Mouse (Mus musculus): ENCODE measurements around the gene Otud3.
"Not testable (repeated sequence)": the region's sequence is repeated elsewhere in the genome, so short reads cannot be mapped to it uniquely, and the experiment has no call there.

The Otud3 gene

DNA sequence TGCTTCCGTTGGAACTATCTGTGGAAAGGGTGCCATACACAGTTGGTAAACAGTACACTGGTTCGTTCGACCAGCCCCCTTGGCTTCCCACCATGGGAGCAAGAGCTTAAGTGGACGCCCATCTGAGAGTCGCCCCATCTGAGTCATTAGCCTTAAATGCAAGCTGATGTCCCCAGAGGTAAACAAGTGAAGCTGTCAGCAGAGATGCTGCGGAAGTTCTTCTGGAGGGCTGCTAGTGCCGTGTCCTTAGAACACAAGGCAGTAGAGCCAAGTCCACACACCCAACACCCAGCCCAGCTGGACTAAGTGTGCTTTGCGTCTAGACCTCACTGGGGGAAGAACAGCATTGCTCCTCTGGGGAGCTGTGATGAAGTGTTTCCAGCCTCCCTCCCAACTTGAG, 24.1 kb downstream of the Otud3 start:
- no peak for DNase-seq

DNA sequence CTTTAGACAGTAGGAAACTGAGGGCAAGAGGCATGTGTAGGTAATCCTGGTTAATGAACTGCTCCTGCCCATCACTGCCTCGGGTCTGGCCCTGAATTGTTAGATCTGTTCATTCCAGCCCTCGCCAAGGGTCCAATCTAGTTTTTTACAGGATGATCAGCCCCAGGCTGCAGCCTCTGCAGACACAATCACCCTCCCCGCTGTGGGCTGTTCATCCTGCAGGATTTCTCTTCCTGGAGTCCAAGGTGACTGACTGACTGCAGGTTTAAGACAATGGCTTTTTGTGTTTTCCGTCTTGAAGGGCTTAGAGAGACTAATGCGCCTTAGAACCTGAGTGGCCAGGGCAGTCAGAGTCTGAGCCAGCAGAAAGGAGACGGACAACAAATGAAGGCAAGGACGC, 24.6 kb downstream of the Otud3 start:
- DNase-seq, result no peak

DNA sequence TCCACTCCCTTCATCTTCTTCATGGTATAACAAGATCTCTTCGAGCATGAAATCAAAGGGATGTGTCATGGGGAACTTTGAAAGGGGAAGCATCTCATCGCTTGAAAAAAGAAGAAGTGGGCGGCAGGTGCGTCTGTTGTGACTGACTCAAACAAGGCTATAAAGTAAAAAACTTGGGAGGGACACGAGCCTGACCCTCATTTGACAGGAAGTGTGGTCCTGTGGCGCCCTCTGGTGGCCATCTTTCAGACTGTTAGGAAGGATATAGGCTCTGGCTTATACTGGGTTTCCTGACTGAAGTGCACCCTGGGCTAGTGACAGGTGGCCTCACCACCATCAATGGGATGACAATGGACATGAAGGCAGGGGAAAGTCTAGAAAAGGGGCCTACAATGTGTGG, 29.5 kb downstream of the Otud3 start:
- DNase-seq, result peak; percentile 92 to 97

DNA sequence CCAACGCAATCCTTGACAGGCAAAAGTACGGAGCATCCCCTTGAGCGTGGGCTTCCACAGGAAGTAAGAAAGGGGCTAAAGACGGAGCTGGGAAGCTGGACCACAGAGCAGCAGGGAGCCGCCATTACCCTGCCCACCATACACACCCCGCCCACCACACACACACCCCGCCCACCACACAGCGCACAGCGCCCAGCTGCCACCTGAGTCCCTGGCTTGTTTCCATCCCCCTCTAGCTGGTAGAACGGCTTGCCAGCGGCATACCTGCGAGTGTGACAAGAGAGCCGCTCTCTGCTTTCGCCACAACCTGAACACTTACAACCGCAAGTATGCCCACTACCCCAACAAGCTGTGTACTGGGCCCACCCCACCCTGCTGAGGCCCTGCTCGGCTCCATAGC, 31.6 kb downstream of the Otud3 start:
- DNase-seq, result peak in 1 of 2 experiments; percentile 33

DNA sequence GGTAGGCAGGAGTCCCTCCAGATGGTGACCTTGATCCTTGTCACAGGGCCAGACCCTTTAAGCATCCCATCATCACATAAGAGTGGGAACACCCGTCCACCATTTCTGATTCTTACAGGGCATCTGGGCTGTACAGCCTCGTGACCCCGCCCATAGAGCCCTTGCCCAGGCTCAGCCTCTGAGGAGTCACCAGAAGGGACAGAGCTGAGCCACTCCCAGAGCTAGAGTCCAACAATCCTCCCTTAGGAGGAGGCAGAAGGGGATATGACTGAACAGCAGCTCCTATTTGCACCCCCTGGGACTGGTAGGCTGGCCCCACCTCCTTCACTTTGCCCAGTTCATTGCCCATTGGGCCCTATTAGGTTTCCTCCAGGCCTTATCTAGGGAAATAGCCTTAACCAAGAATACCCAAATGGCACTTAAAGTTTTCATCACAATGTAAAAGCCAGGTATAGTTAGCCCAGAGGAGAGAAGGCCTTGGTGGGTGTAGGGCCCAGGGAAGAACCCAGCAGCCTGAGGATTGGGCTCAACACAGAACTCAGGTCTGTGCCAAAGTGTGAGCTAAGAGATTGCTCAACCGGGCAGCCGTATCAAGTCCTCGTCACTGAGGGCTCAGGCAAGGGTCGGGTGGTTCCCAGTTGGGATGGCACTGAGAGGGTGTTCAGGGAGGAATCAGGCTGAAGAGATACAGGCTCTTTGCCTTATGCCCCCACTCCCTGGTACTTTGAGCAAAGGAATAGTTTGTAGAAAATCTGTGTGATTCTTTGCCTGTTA, 32.7 kb downstream of the Otud3 start:
- DNase-seq, result no peak

DNA sequence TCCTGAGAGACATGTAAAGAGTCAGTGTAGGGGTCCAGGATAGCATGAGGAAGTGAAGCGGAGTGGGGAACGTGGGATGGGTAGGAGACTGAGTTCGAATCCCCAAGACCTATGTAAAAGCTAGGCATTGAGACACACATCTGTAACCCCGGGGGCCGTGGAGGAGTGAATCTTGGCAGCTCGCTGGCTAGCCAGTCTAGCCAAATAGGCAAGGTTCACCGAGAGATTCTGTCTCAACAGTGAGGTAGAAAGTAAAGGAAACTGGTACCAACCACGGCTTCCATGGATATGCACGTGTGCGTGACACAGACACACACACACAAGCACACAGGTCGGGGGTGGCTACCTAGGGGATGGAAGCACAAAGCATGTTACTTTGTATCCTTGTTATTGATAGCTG, 33.9 kb downstream of the Otud3 start:
- DNase-seq, result no peak

DNA sequence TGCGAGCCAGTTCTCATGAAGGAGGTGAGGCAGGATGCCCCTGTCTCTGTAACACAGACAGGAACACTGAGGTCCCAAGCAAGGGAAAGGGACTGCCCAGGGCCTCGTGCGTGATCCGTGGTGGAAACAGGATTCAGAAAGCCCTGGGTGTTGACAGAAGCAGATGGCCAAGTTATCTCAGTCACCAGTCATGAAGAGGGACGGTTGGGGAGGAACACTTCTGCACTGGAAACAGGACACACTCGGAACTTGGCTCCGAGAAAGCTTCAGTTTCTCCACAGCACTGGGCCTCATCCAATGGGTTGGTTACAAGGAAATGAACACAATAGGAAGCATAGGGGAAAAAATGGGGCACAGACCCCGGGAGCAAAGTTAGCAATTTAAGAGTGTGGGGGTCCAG, 35.0 kb downstream of the Otud3 start:
- no peak for DNase-seq

DNA sequence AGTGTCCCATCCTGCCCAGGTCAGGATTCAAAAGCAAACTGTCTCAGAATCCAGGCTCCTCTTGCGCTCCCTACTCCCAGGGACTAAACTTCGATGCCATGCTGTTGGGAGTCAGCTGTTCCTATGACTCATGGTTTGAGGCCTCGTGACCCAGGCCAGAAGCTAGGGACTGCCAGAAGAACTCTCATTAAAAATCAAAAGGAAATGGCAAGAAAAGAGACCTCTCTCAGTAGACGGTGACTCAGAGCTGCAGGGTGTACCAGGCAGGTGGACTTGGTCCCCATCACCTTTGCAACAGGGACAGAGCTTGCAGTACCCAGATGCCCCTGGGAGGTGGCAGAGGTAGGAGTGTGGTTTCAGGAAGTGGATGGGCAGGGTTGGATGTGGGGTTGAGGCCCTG, 36.0 kb downstream of the Otud3 start, which contains the start of gene Pla2g2e:
Pla2g2e (plus strand) TSS at position 212 of the 400 bp plus-strand sequence.
- no peak for DNase-seq

DNA sequence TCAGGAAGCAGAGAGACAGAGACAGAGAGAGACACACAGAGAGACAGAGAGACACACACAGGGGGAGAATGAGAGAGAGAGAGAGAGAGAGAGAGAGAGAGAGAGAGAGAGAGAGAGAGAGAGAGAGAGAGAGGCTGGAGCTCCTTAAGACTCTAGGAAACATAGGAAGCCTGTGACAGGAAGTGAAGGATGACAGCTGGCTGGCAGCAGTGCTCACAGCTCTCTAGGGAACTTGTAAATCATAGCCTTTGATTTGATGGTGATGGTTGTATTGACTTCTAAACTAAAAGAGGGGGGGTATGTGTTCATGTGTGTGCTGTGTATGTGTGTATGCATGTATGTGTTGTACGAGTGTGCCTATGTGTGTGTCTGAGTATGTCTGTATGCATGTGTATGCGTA, 37.8 kb downstream of the Otud3 start:
- no peak for DNase-seq

DNA sequence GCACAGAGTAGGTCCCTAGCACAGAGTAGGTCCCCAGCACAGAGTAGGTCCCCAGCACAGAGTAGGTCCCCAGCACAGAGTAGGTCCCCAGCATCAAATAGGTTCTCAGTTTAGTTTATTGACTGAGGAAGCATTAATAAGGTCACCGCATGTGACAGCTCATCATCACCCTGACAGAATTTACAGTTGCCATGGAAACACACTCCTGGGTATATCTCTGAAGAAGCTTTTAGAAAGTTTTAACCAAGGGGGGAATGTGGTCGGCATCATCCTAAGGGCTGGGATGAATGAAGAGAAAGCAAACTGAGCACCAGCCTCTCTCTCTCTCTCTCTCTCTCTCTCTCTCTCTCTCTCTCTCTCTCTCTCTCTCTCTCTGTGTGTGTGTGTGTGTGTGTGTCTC, 38.5 kb downstream of the Otud3 start:
- DNase-seq, result not testable (repeated sequence)

DNA sequence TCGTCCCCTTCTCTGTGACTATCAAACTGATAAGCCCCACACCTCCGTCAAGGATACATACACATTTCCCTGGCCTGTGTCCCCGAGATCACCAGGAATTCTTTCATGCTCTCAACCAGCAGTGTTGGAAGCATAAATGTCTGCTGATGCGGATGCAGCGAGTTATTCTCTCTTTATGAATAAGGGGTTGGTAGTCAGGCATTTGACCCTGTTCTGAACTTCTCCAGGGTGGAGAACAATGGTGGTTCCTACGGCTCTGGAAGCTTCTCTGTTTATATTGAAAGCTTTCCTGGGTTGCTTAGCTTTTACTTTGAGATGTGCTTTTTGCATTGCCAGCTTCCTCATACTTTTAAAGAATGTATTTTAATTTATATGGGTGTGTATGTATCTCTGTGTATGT, 39.9 kb downstream of the Otud3 start, which contains the start of gene Gm13030:
Gm13030 (minus strand) TSS at position 101 of the 400 bp plus-strand sequence.
- no peak for DNase-seq

DNA sequence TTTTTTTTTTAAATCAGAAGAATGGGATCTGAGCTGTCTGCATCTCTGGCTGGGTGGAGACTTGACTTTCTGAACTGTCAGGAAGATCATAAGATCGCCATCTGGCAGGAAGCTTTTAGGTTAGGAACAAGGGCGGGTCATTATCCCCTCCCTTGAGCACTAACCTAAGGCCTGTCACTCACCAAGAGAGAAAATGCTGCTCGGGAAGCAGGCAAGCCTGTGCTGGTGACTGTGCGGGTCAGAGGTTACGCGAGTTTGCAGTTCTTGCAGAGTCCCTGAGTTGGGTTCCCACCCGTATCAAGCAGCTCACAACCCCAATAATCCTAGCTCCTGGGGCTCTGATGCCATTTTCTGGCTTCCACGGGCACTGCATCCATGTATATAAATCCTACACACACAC, 45.1 kb downstream of the Otud3 start:
- DNase-seq, result no peak

DNA sequence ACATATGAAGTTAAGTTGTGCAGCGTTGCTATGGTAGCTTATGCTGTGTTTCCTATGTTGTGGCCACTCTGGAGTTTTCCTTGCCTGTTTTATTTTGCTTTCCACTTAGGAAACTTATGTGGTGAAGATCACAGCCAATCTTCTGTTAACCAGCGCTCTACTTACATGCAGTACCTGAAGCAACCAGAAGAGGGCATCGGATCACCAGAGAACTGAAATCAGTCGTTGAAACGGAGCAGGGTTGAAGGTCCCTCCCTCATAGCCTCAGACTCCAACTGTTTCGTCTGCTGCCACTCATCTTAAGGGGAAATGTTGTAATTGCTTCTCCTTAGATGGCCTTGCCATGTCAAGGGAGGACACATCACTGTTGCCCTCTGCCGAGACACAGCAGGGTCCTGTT, 47.3 kb downstream of the Otud3 start:
- DNase-seq, result peak; percentile 89 to 93

DNA sequence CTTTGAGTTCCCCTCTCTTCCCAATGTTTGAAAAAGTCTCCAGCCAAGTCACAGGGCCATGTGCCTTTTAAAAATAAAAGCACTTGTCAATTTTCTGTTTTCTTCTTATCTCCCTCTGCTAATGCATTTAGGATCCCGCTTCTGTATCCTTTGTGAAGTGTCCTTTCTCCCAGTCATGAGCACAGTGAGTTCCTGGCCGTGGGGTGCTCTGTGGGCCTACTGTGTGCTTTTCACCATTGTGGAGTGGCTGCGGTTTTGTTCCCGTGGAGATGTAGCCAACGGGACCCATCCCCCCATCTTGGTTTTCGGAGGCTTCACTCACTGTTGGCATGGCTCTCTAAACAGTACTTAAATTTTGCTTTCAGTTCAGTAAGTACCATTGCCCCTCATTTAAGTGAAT, 47.8 kb downstream of the Otud3 start:
- no peak for DNase-seq

DNA sequence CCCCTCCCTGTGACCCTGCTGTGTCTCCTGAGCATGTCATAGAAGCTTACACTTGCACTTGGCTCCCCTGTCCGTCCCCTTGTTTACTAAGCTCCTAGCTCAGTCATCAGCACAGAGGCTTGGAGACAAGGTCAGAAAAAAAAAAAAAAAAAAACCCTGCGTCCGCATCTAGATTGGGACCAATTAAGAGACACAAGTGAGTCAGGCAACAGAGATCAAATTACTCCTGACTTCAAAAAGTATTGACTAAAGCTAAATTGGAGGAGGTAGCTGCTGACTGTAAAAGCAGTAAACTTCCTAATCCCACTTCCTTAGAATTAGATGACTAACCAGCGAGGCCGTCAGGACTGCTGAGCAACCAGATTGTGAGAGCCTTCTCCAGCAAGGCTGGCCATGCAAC, 48.7 kb downstream of the Otud3 start:
- no peak for DNase-seq

DNA sequence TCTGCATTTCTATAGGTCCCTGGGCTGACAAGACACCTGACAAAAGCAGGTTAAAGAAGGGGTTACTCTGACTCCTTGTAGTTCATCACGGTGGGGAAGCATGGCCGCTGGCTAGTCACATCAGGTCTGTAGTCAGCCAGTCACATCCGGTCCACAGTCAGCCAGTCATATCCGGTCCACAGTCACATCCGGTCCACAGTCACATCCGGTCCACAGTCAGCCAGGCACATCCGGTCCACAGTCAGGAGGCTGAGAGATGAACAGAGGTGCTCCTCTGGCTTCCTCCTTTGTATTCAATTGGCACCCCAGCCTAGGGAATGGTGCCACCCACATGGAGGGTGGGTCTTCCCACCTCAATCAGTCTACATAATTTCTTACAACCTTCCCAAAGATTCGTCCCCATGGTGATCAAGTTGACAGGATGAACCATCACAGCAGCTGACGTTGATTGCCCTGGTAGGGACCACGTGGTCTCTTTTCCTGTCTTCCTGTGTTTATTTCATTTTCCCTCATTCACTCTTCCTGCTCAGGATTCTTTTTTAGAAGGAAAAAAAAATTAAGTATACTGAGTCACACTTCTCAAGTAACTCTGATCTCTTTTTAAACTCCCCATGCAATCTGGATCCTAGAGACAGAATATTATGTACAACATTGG, 50.3 kb downstream of the Otud3 start, which contains the start of gene Pla2g5:
Pla2g5 (minus strand) TSS at position 139 of the 655 bp plus-strand sequence.
- DNase-seq, result no peak

DNA sequence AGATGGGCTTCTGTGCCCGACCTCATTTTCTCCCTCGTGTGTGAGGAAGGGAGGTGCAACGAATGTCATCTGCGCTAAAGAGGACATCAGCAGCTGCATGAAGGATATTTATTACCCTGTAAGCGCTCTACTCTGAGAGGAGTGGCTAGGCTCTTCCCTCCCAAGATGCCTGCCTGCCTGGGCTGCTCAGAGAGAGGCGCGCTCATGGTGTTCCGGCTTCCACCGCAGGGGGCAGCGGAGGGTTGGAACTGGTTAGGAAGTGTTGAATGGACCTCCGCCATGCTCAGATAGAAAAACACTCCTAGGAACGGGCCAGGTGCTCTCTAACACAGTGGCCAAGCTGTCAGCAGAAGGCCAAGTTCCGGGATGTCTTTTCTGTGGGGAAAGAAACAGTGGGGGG, 54.0 kb downstream of the Otud3 start:
- peak; percentile 92 to 97 for DNase-seq

DNA sequence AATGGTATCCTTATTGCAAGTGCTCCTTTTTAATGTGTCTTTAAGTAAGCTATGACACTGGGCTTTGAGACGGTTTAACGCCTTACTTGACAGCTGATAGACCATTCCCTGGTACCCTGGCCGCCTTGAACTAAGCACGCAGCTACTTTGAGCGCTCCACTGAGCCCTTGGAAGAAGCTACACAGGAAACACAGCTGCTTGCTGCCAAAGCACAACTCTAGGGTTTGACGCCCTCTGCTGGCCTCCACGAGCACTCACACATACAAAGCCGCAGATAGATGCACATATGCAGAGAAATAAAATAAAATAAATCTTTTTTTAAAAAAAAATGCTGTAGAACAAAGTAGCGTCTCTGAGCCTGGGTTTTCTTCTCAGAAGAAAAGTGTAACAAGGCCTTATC, 54.5 kb downstream of the Otud3 start:
- DNase-seq, result peak; percentile 67 to 82

DNA sequence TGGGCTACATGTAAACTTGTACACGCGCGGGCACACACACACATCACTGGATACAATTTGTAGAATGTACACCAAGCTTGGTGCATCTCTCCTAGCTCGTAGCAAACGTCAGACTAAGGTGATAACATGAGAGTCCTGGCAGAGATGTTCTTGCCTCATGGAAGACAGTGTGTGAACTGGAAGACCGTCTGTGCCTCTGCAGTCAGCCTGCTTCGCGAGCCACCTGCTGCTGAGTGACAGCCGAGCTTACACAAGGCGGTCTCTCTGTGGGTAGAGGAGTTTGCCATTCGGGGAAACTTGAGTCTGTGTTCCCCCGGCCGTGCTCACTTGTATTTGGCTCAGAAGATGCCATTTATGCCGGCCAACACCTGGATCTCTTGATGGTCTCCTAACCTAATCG, 55.3 kb downstream of the Otud3 start:
- DNase-seq, result peak in 1 of 2 experiments; percentile 39

DNA sequence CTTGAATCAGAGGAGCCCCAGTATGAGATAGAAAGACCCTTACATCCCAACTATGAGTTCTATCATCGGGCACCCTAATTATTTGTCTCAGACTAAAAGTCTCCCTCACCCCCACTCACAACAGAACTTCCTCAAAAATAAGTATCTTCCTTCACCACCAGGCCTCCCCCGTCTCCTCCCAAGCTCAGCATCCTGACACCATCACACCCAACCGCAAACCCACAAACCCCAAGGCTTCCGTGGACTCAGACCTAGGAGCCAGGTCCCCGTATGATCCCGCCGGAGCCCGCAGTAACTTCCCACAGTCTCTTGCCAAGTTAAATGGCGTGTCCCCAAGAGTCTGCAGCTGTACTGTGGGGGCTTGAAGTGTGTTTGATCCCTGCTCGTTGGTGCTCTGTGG, 56.2 kb downstream of the Otud3 start:
- no peak for DNase-seq

DNA sequence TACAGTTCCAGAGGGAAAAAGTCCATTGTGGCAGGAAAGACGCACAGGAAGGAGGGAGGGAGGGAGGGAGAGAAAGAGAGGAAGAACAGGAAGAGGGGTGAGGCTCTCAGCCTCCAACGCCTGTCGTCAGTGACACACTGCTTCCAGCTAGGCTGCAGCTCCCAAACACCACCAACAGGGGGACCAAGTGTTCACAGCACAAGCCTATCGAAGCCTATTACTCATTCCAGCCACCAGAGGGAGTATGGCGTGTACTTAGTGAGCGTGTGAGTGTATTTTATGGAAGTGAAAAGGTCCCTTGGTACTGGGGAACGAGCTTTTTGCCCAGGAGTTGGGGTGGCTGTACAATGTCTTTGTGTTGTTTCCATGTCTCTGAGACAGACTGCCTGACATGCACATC, 57.3 kb downstream of the Otud3 start:
- DNase-seq, result peak; percentile 79 to 90

DNA sequence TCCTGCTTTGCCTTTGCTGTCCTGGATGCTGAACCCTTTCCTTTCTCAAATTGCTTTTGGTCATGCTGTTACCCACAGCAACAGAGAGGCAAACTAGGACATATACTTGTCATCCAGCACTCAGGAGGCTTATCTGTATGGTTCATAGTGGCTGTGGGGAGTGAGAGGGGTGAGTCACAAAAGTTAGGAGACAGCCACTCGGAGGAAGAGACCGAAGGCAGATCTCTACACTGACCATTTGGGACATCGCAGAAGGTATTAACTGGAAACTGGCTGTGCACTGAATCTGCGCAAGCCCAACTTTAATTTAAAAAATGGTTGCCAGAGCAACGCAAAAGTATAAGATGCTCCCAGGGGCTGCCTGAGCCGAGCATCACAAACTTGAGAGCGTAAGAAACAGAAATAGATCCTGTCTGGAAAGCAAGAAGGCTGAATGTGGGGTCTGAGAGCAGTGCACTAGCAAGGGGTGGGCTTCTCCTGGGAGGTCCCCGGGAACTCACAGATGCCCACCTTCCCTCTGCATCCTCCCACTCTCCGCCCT, 58.6 kb downstream of the Otud3 start:
- no peak for DNase-seq

DNA sequence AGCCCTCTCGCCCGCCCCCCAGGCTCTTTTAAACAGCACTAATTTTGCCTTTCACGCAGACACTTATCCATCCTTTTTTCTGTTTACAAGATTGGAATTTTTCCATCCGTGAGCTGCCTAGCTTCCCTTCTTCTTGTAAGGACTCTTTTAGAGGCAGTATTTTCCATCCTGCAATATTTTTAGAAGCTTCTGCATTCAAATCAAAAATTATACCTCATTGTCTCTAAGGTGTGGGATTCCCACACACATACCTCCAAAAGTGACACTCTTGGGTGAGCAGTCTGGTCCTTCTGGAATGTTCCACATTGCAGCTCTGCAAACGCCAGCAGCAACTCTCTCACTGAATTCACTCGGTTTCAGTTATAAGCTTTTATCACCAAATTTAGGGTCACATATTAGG, 60.8 kb downstream of the Otud3 start:
- DNase-seq, result no peak

DNA sequence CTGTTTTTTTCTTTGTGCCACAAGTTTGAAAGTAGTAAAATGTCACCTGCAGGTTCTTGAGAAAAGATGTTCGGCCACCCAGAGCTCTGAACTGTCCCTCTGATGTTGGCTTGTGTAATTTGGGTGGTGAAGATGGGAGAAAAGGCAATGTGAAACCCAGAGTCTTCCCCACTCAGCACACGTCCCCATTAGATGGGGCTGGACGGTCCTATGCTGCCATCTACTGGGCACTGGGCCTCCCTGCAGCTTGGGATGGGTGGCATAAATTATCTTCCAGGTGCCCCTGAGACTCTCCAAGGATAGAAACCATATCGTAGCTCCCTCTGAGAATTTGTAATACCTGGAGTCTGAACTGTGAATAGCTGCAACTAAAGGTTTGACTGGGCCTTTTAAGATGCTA, 62.3 kb downstream of the Otud3 start:
- DNase-seq, result peak; percentile 89 to 90
